Mouse (Mus musculus): ENCODE measurements around the gene Gm7075. TPM values are rescaled to one million over a fixed set of nuclear protein-coding genes. Genes with fewer than 3 reads are reported as not detected.
"Not testable (repeated sequence)": the region's sequence is repeated elsewhere in the genome, so short reads cannot be mapped to it uniquely, and the experiment has no call there.

The Gm7075 gene
- polyA plus RNA-seq, 1 experiment from 2014 or later, result not detected

- Histone ChIP-seq H3K4me2 (ENCODE audit: low read length) (no peak overlapping the region), H3K27me3 (ENCODE audit: insufficient read depth, low read length) (no peaks in the 10 kb centered on the region), H3K36me3 (ENCODE audit: insufficient read depth, low read length) (no peaks in the 10 kb centered on the region), H3K4me1 (replicated peaks; ENCODE audit: insufficient read depth, low read length) (no peaks in the 10 kb centered on the region), H3K27ac (no peak overlapping the region), H3K9me3 (replicated peaks; ENCODE audit: low read length) (no peaks in the 10 kb centered on the region), H3K9ac (ENCODE audit: low read depth, low read length) (no peak overlapping the region), H3K4me3 (replicated peaks; ENCODE audit: low read depth, low read length) (no peak overlapping the region)
- TF ChIP-seq CTCF (IDR thresholded peaks at IDR 0.05; ENCODE audit: low read depth), result no peak; the same call in none of the 2 replicates
- DNase-seq (ENCODE audit: low spot score), result peak; percentile 52
- ATAC-seq (replicated peaks; ENCODE audit: low FRiP score, low read depth), result no peak
- 89% methylated on average over 5 of the region's 5 CpGs for WGBS
Observed at GRCm38 (mm10) chr10:63422736-63422992, 1.1 kb upstream of the Gm7075 start.

DNA sequence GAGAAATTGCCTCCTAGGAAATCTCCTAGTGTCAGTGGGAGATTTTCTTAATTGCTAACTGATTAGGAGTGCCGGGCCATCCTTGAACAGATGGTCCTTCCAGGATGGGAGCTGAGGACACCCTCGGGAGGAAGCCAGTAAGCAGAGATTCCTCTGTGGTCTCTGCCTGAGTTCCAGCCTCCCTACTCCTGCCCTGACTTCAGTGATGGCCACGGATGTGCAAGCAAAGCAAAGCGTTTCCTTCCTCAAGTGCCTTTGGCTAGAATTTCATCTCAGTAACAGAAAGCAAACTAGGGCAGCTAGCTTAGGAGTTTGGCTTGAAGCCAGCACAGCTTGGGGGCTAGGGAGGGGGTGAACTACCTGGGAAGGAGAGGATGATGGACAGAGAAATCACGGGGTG is 4.5 kb downstream of the Gm7075 start:
- Histone ChIP-seq H3K27ac (no peak overlapping the region), H3K4me1 (replicated peaks; ENCODE audit: insufficient read depth, low read length) (no peaks in the 10 kb centered on the region), H3K9ac (ENCODE audit: low read depth, low read length) (no peak overlapping the region), H3K4me2 (ENCODE audit: low read length) (no peak overlapping the region), H3K27me3 (ENCODE audit: insufficient read depth, low read length) (no peaks in the 10 kb centered on the region), H3K4me3 (replicated peaks; ENCODE audit: low read depth, low read length) (no peak overlapping the region), H3K36me3 (ENCODE audit: insufficient read depth, low read length) (no peaks in the 10 kb centered on the region), H3K9me3 (replicated peaks; ENCODE audit: low read length) (no peaks in the 10 kb centered on the region)
- 37% methylated on average over 5 of the region's 5 CpGs for WGBS
- DNase-seq (ENCODE audit: low spot score), result no peak
- no peak for TF ChIP-seq CTCF (IDR thresholded peaks at IDR 0.05; ENCODE audit: low read depth)
- ATAC-seq (replicated peaks; ENCODE audit: low FRiP score, low read depth), result no peak

DNA sequence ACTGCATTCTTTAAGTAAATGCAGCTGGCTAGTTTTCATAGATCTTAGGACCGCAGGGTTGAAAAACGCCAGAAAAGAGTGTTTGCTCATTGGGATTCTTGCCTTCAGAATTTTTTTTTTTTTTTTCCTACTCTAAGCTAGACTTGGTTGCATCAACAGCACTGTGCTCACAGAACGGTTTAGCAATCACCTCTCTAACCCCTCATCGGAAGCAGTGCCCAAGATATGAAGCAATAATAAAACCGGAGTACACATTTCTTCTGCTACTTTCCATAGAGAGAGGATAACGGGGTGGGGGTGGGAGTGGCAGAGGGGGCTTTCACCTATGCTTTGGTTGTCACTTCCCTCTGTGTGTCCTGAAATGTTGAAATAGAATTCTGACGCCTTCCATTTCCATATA is 5.7 kb downstream of the Gm7075 start:
- ATAC-seq (replicated peaks; ENCODE audit: low FRiP score, low read depth) (no peak), DNase-seq (ENCODE audit: low spot score) (no peak)
- Histone ChIP-seq H3K9me3 (replicated peaks; ENCODE audit: low read length) (no peaks in the 10 kb centered on the region), H3K4me2 (ENCODE audit: low read length) (no peak overlapping the region), H3K36me3 (ENCODE audit: insufficient read depth, low read length) (no peaks in the 10 kb centered on the region), H3K27ac (no peak overlapping the region), H3K4me1 (replicated peaks; ENCODE audit: insufficient read depth, low read length) (no peaks in the 10 kb centered on the region), H3K4me3 (replicated peaks; ENCODE audit: low read depth, low read length) (no peak overlapping the region), H3K9ac (ENCODE audit: low read depth, low read length) (no peak overlapping the region), H3K27me3 (ENCODE audit: insufficient read depth, low read length) (no peaks in the 10 kb centered on the region)
- TF ChIP-seq CTCF (IDR thresholded peaks at IDR 0.05; ENCODE audit: low read depth), result no peak
- 70% methylated on average over 7 of the region's 7 CpGs for WGBS

- ATAC-seq (replicated peaks; ENCODE audit: low FRiP score, low read depth), result no peak
Observed at GRCm38 (mm10) chr10:63415287-63415686, 6.3 kb downstream of the Gm7075 start.

DNA sequence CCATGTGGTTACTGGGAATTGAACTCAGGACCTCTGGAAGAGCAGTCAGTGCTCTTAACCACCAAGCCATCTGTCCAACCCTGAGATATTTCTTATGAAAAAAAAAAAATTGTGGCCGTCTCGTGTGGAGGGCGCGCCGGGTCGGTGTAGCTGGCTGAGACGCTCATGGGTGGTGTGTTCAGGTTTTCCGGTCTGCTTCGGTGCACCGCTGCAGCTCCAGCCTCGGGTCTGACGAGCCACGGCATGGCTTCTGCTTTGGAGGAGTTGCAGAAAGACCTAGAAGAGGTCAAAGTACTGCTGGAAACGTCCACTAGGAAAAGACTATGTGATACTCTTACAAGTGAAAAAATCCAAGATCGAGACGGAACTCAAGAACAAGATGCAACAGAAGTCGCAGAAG is 8.8 kb downstream of the Gm7075 start:
- H3K27me3 ChIP-seq (ENCODE audit: insufficient read depth, low read length), result no peaks in the 10 kb centered on the region
- H3K27ac ChIP-seq, result no peak overlapping the region
- no peaks in the 10 kb centered on the region for H3K36me3 ChIP-seq (ENCODE audit: insufficient read depth, low read length)
- no peak overlapping the region for H3K9ac ChIP-seq (ENCODE audit: low read depth, low read length)
- no peak overlapping the region for H3K4me2 ChIP-seq (ENCODE audit: low read length)
- no peak for TF ChIP-seq CTCF (IDR thresholded peaks at IDR 0.05; ENCODE audit: low read depth)
- no peak overlapping the region for H3K4me3 ChIP-seq (replicated peaks; ENCODE audit: low read depth, low read length)
- DNase-seq (ENCODE audit: low spot score) (no peak), ATAC-seq (replicated peaks; ENCODE audit: low FRiP score, low read depth) (no peak)
- H3K9me3 ChIP-seq (replicated peaks; ENCODE audit: low read length), result no peaks in the 10 kb centered on the region
- WGBS, result 84% methylated on average over 17 of the region's 17 CpGs
- H3K4me1 ChIP-seq (replicated peaks; ENCODE audit: insufficient read depth, low read length), result no peaks in the 10 kb centered on the region

More at GRCm38 (mm10) chr10:63415287-63415686, 6.3 kb downstream of the Gm7075 start:
- TF ChIP-seq CTCF (IDR thresholded peaks at IDR 0.05; ENCODE audit: low read depth), result no peak
- H3K27me3 ChIP-seq (ENCODE audit: insufficient read depth, low read length), result no peaks in the 10 kb centered on the region
- H3K36me3 ChIP-seq (ENCODE audit: insufficient read depth, low read length), result no peaks in the 10 kb centered on the region
- no peak for DNase-seq (ENCODE audit: low spot score)
- no peak overlapping the region for H3K9ac ChIP-seq (ENCODE audit: low read depth, low read length)
- WGBS, result 72% methylated on average over 7 of the region's 7 CpGs
- H3K4me2 ChIP-seq (ENCODE audit: low read length), result no peak overlapping the region
- no peaks in the 10 kb centered on the region for H3K9me3 ChIP-seq (replicated peaks; ENCODE audit: low read length)
- H3K4me3 ChIP-seq (replicated peaks; ENCODE audit: low read depth, low read length), result no peak overlapping the region
- H3K27ac ChIP-seq, result no peak overlapping the region
- H3K4me1 ChIP-seq (replicated peaks; ENCODE audit: insufficient read depth, low read length), result no peaks in the 10 kb centered on the region

DNA sequence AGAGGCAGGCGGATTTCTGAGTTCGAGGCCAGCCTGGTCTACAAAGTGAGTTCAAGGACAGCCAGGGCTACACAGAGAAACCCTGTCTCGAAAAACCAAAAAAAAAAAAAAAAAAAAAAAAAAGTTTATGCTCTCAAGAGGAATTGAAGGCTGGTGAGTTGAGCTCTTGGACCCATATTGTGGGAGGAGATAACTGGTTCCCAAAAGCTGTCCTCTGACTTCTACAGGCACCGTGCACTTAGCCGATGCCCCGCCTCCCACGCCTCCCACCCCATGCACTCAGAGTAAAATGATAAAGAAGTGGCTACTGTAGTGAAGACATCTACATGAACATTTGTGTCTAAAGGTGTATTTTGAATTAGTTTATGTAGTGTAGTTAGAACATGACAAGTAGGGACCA is 9.9 kb downstream of the Gm7075 start:
- not testable (repeated sequence) for H3K36me3 ChIP-seq (ENCODE audit: insufficient read depth, low read length); H3K4me2 ChIP-seq (ENCODE audit: low read length); H3K4me3 ChIP-seq (replicated peaks; ENCODE audit: low read depth, low read length); H3K27me3 ChIP-seq (ENCODE audit: insufficient read depth, low read length); DNase-seq (ENCODE audit: low spot score); H3K9me3 ChIP-seq (replicated peaks; ENCODE audit: low read length); ATAC-seq (replicated peaks; ENCODE audit: low FRiP score, low read depth); H3K9ac ChIP-seq (ENCODE audit: low read depth, low read length); H3K27ac ChIP-seq; H3K4me1 ChIP-seq (replicated peaks; ENCODE audit: insufficient read depth, low read length)
- 88% methylated on average over 6 of the region's 7 CpGs for WGBS

DNA sequence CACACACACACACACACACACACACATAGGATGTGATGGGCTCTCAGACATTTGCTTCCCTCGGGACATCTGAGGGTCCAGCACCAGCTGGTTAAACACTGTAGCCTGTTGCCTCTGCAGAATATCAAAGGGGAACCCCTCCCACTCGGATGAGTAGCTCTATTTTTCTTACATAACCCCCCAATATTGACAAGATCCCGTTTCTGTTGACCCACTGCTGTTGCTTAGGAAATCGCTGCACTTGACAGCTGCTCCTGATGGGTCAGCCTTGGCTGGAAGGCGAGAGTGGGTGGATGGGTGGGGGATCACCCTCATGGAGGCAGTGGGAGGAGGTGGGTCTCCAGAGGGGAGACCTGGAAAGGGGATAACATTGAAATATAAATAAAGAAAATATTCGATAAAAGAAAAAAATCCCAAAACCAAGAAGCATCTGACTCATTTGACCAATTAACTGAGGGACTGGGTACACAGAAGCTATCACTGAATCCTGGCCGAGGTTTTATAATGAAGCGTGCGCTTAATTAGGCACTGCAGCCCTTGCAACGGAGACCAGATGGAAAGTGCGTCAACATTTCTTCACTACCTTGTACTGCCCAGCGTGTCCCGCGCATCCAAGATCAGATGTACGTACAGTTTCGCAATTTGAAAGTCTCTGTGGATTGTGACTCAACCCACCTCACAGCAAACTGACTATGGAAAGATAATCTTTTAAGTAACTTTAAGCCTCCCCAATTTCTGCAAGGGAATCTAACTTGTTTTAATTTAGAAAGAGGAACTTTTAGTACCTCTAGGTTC is 11.2 kb downstream of the Gm7075 start:
- 62% methylated on average over 16 of the region's 16 CpGs for WGBS
- no peak overlapping the region for H3K9ac ChIP-seq (ENCODE audit: low read depth, low read length)
- DNase-seq (ENCODE audit: low spot score), result no peak
- no peak for ATAC-seq (replicated peaks; ENCODE audit: low FRiP score, low read depth)
- H3K27me3 ChIP-seq (ENCODE audit: insufficient read depth, low read length), result no peaks in the 10 kb centered on the region
- H3K4me2 ChIP-seq (ENCODE audit: low read length), result no peak overlapping the region
- no peaks in the 10 kb centered on the region for H3K36me3 ChIP-seq (ENCODE audit: insufficient read depth, low read length)
- no peaks in the 10 kb centered on the region for H3K9me3 ChIP-seq (replicated peaks; ENCODE audit: low read length)
- no peak overlapping the region for H3K27ac ChIP-seq
- no peak for TF ChIP-seq CTCF (IDR thresholded peaks at IDR 0.05; ENCODE audit: low read depth)
- H3K4me1 ChIP-seq (replicated peaks; ENCODE audit: insufficient read depth, low read length), result no peaks in the 10 kb centered on the region
- H3K4me3 ChIP-seq (replicated peaks; ENCODE audit: low read depth, low read length), result no peak overlapping the region
